Mouse (Mus musculus): Measurements from ENCODE around the gene Cacna1s. TPM values are rescaled to one million over a fixed set of nuclear protein-coding genes. Genes with fewer than 3 reads are reported as not detected.

Cacna1s gene
- total and polyA plus RNA-seq, 2 experiments from 2014 or later: 0.57 to 0.71 TPM

- Histone ChIP-seq H3K27ac (ENCODE audit: low read depth, low read length) (no peak overlapping the region), H3K4me3 (ENCODE audit: low read depth, low read length) (no peak overlapping the region), H3K4me1 (ENCODE audit: insufficient read depth, low read length) (peaks cover 12% of the 10 kb centered on the region), H3K9ac (replicated peaks; ENCODE audit: low read length, poor library complexity, severe bottlenecking) (no peak overlapping the region), H3K4me2 (ENCODE audit: low read depth, low read length, poor library complexity, severe bottlenecking) (no peak overlapping the region), H3K9me3 (ENCODE audit: low read length) (no peaks in the 10 kb centered on the region), H3K36me3 (ENCODE audit: insufficient read depth, low read length) (no peaks in the 10 kb centered on the region), H3K27me3 (ENCODE audit: insufficient read depth, low read length) (no peaks in the 10 kb centered on the region)
- ATAC-seq (ENCODE audit: low FRiP score) (no peak), DNase-seq (ENCODE audit: low spot score) (no peak)
- no peak for TF ChIP-seq CTCF (IDR thresholded peaks at IDR 0.05)
- 53% methylated on average over 4 of the region's 4 CpGs for WGBS
Measured at GRCm38 (mm10) chr1:136128944-136129589, 76.5 kb downstream of the Cacna1s start.

- Histone ChIP-seq H3K9me3 (ENCODE audit: low read length) (no peaks in the 10 kb centered on the region), H3K9ac (replicated peaks; ENCODE audit: low read length, poor library complexity, severe bottlenecking) (peak overlapping the region; percentile 42; the same call in 1 of the 2 replicates), H3K4me1 (ENCODE audit: insufficient read depth, low read length) (peaks cover 21% of the 10 kb centered on the region), H3K4me3 (ENCODE audit: low read depth, low read length) (peak overlapping the region; percentile 77; the same call in 1 of the 2 replicates), H3K36me3 (ENCODE audit: insufficient read depth, low read length) (no peaks in the 10 kb centered on the region), H3K4me2 (ENCODE audit: low read depth, low read length, poor library complexity, severe bottlenecking) (peak overlapping the region; percentile 71), H3K27ac (ENCODE audit: low read depth, low read length) (0 out of 2 replicates have a peak overlapping the region, but pooled peaks have one; percentile 43), H3K27me3 (ENCODE audit: insufficient read depth, low read length) (no peaks in the 10 kb centered on the region)
- no peak for ATAC-seq (ENCODE audit: low FRiP score)
- TF ChIP-seq CTCF (IDR thresholded peaks at IDR 0.05): no peak
- peak; percentile 38 for DNase-seq (ENCODE audit: low spot score)
- 61% methylated on average over 3 of the region's 3 CpGs for WGBS
Measured at GRCm38 (mm10) chr1:136130107-136130506, 77.6 kb downstream of the Cacna1s start.

- no peak for TF ChIP-seq CTCF (IDR thresholded peaks at IDR 0.05)
- no peaks in the 10 kb centered on the region for H3K36me3 ChIP-seq (ENCODE audit: insufficient read depth, low read length)
- 2% methylated on average over 41 of the region's 42 CpGs for WGBS
- peaks cover 27% of the 10 kb centered on the region for H3K4me1 ChIP-seq (ENCODE audit: insufficient read depth, low read length)
- ATAC-seq (ENCODE audit: low FRiP score) (peak; percentile 92), DNase-seq (ENCODE audit: low spot score) (peak; percentile 97)
- H3K27me3 ChIP-seq (ENCODE audit: insufficient read depth, low read length): no peaks in the 10 kb centered on the region
- H3K4me2 ChIP-seq (ENCODE audit: low read depth, low read length, poor library complexity, severe bottlenecking): peak within 1 kb of the TSS; percentile 71
- H3K9ac ChIP-seq (replicated peaks; ENCODE audit: low read length, poor library complexity, severe bottlenecking): peak within 1 kb of the TSS; percentile 93
- peak within 1 kb of the TSS; percentile 77 for H3K4me3 ChIP-seq (ENCODE audit: low read depth, low read length)
- H3K27ac ChIP-seq (ENCODE audit: low read depth, low read length): peak within 1 kb of the TSS; percentile 92
- no peaks in the 10 kb centered on the region for H3K9me3 ChIP-seq (ENCODE audit: low read length)
Measured at GRCm38 (mm10) chr1:136130951-136131558, 78.5 kb downstream of the Cacna1s start, which contains the start of gene Kif21b. TSS of gene Kif21b (plus strand) at chr1:136131389.

- whole genome bisulfite sequencing: 1% methylated on average over 33 of the region's 43 CpGs
- H3K4me1 ChIP-seq (ENCODE audit: insufficient read depth, low read length): peaks cover 34% of the 10 kb centered on the region
Measured at GRCm38 (mm10) chr1:136131603-136132291, 79.2 kb downstream of the Cacna1s start.

GRCm38 (mm10) chr1:136132386-136133201 lies 80.0 kb downstream of the Cacna1s start:
- H3K27ac ChIP-seq (ENCODE audit: low read depth, low read length): peak overlapping the region; percentile 92
- no peaks in the 10 kb centered on the region for H3K9me3 ChIP-seq (ENCODE audit: low read length)
- H3K4me1 ChIP-seq (ENCODE audit: insufficient read depth, low read length): peaks cover 40% of the 10 kb centered on the region
- TF ChIP-seq CTCF (IDR thresholded peaks at IDR 0.05): no peak
- peak overlapping the region; percentile 71 for H3K4me2 ChIP-seq (ENCODE audit: low read depth, low read length, poor library complexity, severe bottlenecking)
- H3K27me3 ChIP-seq (ENCODE audit: insufficient read depth, low read length): no peaks in the 10 kb centered on the region
- DNase-seq (ENCODE audit: low spot score) (peak; percentile 63), ATAC-seq (ENCODE audit: low FRiP score) (no peak)
- H3K9ac ChIP-seq (replicated peaks; ENCODE audit: low read length, poor library complexity, severe bottlenecking): peak overlapping the region; percentile 93
- H3K4me3 ChIP-seq (ENCODE audit: low read depth, low read length): peak overlapping the region; percentile 77
- 14% methylated on average over 10 of the region's 10 CpGs for WGBS
- no peaks in the 10 kb centered on the region for H3K36me3 ChIP-seq (ENCODE audit: insufficient read depth, low read length)

More at GRCm38 (mm10) chr1:136131603-136132291, 79.2 kb downstream of the Cacna1s start:
- H3K9me3 ChIP-seq (ENCODE audit: low read length): no peaks in the 10 kb centered on the region
- no peak for TF ChIP-seq CTCF (IDR thresholded peaks at IDR 0.05)
- no peaks in the 10 kb centered on the region for H3K27me3 ChIP-seq (ENCODE audit: insufficient read depth, low read length)
- H3K36me3 ChIP-seq (ENCODE audit: insufficient read depth, low read length): no peaks in the 10 kb centered on the region
- H3K4me3 ChIP-seq (ENCODE audit: low read depth, low read length): peak overlapping the region; percentile 77
- peak; percentile 68 for DNase-seq (ENCODE audit: low spot score)
- H3K9ac ChIP-seq (replicated peaks; ENCODE audit: low read length, poor library complexity, severe bottlenecking): peak overlapping the region; percentile 93
- peak overlapping the region; percentile 71 for H3K4me2 ChIP-seq (ENCODE audit: low read depth, low read length, poor library complexity, severe bottlenecking)
- peak overlapping the region; percentile 92 for H3K27ac ChIP-seq (ENCODE audit: low read depth, low read length)
- peak; percentile 72 for ATAC-seq (ENCODE audit: low FRiP score)

Measured in midbrain, postnatal 0 days (tissue).